Mouse (Mus musculus): ENCODE results near the gene Masp2.
A peak's percentile ranks its signal among the peaks of the same experiment; 100 is the strongest.

Gene Masp2

DNA sequence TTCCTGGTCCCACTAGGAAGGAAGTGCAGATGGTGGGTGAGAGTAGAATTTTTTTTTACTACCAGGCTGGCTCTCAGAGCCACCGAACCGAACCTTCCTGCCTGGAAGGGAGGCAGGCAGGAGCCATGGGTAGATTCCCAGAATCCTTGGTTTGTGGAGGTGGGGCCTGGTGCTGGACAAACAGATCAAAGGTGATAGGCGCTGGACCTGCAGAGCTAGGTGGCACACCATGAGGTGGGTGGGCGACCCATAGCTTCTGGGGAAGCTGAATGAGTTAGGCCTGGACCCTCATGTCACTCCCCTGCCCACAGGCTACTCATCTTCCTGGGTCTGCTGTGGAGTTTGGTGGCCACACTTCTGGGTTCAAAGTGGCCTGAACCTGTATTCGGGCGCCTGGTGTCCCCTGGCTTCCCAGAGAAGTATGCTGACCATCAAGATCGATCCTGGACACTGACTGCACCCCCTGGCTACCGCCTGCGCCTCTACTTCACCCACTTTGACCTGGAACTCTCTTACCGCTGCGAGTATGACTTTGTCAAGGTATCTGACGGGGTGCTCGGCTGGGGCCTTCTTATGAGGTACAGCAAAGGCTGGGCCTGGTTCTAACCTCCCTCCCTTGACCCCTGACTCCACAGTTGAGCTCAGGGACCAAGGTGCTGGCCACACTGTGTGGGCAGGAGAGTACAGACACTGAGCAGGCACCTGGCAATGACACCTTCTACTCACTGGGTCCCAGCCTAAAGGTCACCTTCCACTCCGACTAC is at the start of gene Masp2:
TSS of gene Masp2 (plus strand) at position 198 of the 764 bp plus-strand sequence.
- no peak for DNase-seq (ENCODE audit: low spot score in 2 of 2)

DNA sequence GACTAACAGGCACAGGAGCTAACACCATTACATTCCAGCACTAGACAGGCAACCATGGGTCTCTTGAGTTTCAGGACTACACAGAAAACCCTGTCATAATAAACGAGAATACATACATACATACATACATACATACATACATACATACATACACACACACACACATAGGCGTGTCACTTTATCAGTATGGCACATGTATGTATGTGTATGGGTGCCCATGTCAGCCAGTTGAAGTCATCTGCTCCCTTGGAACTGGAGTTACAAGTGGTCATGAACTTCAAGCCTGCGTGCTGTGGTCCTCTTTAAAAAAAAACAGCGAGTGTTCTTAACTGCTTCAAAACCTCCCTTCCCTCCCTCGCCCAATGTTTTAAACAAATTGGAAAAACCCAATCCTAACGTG is 44.6 kb upstream of the Masp2 start:
- no peak for DNase-seq (ENCODE audit: low spot score in 2 of 2)

DNA sequence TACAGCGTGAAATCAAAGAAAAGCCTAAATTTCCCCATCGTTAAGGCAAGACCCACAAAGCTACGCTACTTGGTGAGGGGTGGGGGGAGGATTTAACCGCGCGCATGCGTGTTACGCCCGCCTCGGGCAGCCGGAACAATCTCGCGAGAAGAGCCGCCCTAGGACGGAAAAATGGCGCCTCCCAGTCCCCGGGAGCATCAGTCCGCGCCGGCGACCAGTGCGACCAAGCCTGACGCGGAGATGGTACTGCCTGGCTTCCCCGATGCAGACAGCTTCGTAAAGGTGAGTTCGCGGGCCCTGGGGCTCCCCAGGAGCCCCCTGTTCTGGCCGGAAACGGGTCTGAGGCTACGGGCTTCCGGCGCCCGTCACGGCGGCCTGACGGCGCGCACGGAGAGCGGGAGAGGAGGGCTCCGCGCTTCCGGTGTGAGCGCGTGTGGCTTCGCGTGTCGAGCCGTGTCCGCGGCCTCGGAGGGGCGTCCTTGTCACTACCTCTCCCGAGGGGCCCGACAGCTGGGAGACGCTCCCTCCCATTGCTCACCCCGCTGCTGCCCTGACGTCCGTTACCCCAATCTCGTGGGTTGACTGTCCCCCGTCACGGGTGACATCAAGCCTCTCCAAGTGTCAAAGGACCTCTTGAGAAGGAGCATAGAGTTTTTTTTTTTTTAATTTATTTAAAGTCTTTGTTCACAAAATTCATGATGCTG is 43.9 kb upstream of the Masp2 start, which contains the start of gene Exosc10:
TSS of gene Exosc10 (plus strand) at position 133 of the 704 bp plus-strand sequence.
- peak; percentile 82 to 89 for DNase-seq (ENCODE audit: low spot score in 2 of 2)

DNA sequence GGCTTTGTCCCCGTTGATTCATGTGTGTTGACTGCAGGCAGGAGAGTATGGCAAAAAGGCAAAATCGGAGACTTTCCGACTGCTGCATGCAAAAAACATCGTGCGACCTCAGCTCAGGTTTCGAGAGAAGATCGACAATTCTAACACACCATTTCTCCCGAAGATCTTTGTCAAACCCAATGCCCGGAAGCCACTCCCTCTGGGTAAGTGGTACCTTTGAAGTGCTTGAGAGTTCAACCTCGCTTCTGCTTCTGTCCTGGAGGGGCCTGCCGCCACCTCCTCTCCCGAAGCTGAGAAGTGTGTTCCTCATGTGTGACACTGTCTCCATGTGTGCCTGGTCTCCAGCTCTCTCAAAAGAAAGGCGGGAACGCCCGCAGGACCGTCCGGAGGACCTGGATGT is 39.7 kb upstream of the Masp2 start:
- DNase-seq (ENCODE audit: low spot score in 2 of 2), result no peak

DNA sequence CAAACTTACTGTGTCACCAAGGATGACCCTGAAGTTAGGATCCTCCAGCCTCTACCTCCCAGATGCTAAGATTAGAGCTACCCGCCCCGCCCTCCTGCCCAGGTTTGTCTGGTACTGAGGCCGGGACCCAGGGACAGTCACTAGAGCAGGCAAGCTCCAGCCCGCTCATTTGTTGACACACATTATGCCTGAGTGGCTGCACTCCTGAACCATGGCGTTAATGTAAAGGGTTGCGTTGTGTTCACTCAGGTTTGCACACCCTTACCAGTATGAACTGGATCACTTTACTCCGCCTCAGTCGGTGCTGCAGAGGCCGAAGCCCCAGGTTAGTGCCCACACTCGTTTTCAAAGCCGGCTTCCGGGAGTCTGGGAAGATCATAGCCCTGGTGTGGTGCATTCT is 38.8 kb upstream of the Masp2 start:
- no peak for DNase-seq (ENCODE audit: low spot score in 2 of 2)

DNA sequence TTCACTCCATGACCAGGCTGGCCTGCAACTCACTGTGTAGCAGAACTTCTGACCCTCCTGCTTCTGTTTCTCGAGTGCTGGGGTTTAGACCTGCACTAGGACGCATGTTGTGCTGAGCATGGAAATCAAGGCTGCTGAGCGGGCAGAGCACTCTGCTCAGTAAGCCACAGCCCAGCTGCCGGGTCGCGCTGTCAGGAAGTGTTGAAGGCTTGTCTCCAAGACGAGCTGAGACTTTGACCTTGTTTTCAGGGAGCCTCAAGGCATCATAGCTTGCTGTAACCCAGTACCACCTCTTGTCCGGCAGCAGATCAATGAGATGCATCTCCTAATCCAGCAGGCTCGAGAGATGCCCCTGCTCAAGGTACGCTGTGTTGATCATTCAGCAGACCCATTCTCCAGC is 32.2 kb upstream of the Masp2 start:
- DNase-seq (ENCODE audit: low spot score in 2 of 2), result no peak

DNA sequence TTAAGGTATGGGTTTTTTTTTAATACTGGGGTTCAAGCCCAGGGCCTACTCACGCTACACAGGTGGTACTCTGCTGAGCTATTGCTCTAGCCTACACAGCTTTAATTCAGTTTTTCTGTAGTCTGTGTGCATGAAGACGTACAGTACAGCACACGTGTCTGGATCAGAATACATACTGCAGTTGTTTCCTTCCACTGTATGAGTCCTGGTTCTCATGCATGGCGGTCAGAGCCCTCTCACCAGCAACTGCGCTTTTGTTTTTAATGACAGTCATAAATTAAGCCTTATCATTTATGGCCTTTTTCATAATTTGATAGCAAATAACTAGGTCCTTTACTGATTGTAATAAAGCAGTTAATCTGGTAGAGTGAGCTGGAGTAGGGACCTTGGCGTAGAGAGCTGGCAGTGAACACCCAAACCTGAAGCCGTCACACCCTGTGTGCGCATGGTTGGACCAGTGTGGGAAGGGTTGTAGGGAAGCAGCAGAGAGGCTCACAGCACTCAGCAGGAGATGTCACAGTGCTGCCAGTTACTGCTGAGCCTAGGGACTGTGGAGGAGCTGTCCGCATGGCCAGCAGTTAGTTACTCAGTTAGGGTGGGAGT is 31.6 kb upstream of the Masp2 start:
- no peak for DNase-seq (ENCODE audit: low spot score in 2 of 2)

DNA sequence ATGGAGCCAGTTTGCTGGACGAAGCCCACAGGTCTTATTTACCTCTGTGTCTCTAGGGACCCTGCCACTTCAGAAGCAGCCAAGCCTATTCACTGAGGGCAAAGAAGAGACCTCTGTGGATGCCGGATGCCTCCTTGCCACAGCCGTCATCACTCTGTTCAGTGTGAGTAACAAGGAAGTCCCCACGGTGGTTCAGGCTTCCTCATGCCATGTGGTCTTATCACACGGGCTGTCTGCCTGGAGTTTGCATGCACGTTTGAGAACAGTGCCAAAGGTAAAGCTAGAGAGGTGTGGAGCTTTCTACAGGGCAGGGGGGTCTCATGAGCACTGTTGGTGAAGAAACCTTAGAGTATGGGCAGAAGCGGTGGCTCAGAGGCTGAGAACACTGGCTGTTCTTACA is 29.1 kb upstream of the Masp2 start:
- DNase-seq (ENCODE audit: low spot score in 2 of 2), result no peak

DNA sequence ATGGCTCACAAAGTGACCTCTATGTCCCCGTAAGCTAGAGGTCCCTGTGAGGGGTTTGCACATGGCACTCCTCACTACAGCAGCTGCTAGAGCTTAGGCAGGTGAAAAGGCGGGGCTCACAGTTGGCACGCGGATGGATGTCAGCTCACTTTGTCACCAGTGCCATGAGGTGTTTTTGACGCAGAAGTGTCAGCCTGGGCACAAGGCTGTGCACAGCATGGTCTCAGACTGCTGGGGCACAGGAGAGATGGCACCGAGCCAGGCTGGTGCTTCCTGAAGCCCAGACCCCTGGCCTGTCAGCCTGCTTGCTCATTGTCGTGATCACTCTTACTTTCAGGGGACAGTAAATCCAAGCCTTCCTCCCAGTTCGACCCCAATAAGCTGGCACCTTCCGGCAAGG is 21.6 kb upstream of the Masp2 start:
- DNase-seq (ENCODE audit: low spot score in 2 of 2), result no peak

DNA sequence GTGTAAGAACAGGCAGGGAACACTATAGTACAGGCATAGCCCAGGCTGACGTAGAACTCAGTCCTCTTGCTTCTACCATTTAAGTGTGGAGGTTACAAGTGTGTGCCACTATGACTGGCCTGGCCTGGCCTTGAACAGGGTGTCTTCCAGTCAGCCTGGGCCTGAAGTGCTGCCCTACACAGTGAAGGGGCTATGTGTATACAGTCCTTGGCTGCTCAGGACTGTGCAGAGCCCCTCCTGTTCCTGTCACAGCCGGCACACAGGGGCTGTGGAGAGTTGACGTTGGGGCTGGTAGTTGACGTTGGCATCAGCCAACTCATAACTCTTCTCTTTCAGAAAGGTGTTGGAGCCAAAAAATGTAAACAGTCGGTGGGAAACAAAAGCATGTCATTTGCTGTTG is 20.9 kb upstream of the Masp2 start:
- no peak for DNase-seq (ENCODE audit: low spot score in 2 of 2)

DNA sequence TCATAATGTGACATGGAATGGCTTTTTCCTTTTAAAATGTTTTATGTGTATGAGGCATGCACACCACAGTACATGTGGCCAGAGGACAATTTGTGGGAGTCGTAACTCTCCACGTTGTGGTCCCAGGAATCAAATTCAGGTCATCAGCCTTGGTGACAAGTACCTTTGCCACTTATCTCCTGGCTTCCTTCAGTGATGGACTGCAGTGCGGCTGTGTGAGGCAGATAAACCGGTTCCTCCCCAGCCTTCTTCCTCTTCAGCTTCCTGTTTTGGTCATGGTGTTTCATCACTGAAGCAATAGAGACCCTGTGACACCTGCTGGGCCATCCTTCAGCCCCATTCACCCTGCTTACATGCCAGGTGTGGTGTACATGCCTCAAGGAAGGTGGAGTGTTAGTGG is 19.1 kb upstream of the Masp2 start:
- DNase-seq (ENCODE audit: low spot score in 2 of 2), result no peak

DNA sequence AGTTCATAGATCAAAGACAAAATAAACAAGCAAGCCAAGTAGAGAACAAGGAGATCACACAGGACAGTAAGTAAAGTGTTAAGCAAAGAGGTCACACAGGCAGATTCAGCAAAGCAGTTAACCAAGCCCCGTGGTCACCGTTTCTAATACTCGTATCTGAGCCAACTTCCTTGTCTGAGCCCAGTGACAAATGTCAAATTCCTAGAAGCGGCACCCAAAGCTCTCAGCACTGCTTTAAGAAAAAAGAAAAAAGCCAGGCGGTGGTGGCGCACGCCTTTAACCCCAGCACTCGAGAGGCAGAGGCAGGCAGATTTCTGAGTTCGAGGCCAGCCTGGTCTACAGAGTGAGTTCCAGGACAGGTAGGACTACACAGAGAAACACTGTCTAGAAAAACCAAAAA is 15.7 kb upstream of the Masp2 start:
- DNase-seq (ENCODE audit: low spot score in 2 of 2), result no peak

DNA sequence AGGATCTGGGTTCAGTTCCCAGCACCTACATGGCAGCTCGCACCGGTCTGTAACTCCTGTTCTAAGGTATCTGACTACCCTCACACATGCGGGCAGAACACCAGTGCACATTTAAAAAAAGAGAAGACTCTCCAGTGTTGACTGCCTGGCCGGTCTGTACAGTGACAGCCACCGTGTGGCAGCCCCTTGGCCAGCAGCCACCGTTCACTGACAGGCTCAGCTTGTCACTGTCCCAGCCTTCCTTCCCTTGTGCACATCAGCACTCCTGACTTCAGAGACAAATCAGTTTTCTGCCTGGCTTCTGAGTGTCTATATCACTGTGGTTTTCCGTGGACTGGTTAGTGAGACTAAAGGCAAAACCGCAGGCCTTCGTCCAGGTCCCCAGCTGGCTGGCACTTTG is 13.6 kb upstream of the Masp2 start:
- no peak for DNase-seq (ENCODE audit: low spot score in 2 of 2)

DNA sequence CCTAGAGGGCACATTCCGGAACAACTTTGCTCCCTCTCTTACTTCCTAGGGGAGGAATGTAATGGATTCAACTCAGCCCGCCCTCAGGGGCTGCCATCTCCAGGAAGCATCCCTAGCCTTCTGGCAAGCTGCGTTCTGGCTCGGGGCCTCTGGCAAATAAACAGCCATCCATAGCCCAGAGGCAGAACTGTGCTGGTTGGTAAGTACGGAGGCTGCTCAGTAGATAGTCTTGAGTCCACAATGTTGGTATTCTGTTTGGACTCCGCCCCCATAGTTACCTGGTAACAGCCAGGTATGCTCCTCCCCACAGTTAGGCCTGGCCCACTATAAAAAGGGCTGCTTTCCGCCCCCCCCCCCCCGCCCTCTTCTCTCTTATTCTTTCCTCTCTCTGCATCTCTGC is 12.8 kb upstream of the Masp2 start:
- DNase-seq (ENCODE audit: low spot score in 2 of 2), result no peak

DNA sequence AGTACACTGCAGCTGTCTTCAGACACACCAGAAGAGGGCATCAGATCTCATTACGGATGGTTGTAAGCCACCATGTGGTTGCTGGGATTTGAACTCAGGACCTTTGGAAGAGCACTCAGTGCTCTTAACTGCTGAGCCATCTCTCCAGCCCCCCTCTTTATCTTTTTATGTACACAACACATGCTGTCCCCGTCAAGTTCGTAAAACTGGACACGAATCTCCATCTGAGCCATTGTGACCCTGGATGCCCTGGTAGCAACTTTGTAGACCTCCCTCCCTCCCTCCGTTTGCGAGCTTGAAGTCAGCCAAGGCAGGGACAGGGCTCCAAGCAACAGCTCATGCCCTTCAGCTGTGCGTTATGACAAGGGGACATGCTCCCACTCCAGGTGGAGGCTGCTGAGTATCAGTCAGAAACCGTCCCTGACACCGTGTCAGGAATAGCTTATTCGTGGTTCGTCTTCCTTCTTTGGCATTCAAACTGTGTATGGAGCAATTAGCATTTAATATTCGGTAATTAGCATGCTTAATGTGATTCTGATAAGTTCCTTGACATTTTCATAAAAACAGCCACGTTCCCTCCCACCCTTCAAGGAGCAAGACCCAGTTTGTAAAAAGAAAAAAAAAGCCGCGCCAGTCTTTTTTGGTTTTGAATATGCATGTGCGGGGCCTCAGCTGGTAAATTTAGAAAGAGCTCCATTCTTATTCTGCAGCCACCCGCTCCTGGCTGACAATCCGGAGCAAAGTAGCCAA is 11.8 kb upstream of the Masp2 start:
- DNase-seq (ENCODE audit: low spot score in 2 of 2), result no peak

DNA sequence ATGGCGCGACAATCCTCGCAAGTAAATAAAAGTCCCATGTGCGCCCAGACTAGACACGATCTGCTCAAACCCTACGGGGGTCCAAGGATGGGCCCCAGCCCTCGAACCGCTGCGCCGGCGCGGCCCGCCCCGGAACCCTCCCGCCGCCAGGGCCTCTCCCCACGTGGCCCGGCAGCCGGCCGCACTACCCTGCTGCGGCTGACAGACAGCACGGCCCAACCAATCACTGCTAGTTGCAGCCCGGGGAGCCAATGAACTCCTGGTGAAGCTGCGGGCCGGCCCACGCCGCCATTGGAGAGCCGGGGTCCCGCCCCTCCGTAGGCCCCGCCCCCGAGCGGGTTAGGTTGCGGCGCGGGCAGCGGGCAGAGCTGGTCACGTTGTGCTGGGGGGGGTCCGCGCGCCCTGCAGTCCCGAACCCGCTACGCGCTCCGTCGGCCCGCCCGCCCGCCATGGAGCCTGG is 11.2 kb upstream of the Masp2 start, which contains the start of gene Srm:
TSS of gene Srm (plus strand) at position 333 of the 460 bp plus-strand sequence.
- DNase-seq (ENCODE audit: low spot score in 2 of 2), result peak; percentile 96 to 97

DNA sequence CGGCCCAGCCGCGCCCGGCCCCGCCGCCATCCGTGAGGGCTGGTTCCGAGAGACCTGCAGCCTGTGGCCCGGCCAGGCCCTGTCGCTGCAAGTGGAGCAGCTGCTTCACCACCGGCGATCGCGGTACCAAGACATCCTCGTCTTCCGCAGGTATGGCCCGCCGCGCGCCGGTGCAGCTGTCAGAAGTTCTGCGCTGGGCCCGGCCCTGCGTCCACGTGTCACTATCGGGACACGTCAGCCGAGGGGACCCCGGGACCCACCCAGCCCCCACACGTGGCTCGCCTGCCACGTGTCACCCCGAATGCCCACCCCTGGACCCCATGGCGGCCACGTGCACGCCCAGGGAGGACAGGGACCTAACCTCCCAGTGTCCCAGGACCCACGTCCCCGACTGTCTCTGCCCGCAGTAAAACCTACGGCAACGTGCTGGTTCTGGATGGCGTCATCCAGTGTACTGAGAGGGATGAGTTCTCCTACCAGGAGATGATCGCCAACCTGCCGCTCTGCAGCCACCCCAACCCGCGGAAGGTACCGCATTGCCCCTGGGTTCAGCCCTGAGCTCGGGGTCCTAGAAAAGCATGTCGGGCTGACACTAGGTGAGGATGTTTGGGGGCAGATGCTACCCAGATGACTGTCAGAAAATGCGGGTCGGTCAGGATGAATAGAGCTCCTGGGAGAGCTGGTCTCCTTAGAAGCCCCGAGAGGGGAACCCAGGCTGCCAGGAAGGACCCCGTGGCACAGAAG is 10.5 kb upstream of the Masp2 start:
- DNase-seq (ENCODE audit: low spot score in 2 of 2), result no peak

DNA sequence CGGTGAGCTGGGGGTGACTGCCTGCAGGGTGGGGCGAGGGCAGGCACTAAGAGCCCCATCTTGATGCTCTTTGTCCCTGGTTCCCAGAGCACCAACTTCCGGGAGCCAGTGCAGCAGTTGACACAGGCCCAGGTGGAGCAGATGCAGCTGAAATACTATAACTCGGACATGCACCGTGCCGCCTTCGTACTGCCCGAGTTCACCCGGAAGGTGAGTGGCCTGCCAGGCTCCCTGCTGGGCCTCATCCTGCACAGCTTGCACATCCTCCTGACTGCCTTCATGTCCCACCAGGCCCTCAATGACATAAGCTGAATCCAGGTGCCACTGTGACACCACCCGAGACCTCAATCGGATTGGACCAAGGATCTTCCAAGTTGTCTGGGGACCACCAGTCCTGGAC is 8.4 kb upstream of the Masp2 start:
- DNase-seq (ENCODE audit: low spot score in 2 of 2), result no peak

DNA sequence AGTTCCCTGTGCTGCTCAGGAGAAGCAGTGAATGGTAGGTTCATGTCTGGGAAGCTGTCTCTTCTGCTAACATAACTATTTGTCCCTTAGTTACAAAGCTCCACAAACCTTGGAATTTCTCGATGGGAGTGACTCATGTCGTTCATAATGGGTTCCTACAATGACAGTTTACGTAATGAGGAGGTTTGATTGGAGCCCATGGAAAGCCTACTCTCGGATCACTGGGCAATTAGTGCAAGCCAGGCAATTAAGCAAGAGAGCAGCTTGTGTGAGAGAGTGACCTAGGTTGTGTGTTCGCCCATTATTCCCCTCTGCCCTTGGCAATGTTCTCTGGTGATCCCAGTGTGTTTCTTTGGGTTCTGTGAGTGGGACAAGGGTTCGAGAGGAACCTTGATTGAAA is 6.4 kb upstream of the Masp2 start:
- DNase-seq (ENCODE audit: low spot score in 2 of 2), result no peak

DNA sequence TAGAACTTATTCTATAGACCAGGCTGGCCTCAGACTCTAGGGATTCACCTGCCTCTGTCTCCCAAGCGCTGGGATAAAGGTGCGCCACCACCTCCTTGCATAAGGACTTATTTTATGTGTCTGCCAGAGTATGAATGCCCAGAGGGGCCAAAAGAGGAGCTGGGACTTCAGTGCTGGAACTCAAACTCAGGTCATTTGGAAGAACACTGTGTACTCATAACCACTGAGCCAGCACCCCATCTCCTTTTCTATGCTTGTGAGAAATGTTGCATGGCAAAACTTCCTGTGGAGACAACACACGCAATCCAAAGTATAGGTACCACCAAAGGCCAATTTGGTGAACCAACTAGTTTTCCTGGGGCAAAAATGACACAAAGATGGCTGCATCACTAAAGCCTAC is 5.6 kb upstream of the Masp2 start:
- DNase-seq (ENCODE audit: low spot score in 2 of 2), result no peak

DNA sequence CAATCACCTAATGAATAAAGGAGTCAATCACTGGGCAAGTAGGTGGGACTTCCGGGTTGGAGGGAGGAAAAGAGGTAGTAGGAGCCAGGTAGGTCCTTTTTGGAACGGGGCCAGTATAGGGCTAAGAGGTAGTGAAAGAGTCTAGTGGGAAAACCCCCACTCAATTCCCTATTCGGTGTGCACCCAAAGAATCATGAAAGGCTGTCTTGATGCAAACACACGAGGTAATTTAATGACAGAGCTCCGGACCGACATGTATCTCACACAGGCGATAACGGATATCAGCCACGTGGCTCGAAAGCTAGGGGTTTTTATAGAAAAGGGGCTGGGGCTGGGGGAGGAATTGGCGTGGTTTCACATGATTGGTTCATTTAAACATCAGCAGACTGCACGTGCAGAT is 3.5 kb upstream of the Masp2 start:
- no peak for DNase-seq (ENCODE audit: low spot score in 2 of 2)
